Mouse (Mus musculus): Measurements from ENCODE around the gene Prkar1b. TPM values are rescaled to one million over a fixed set of nuclear protein-coding genes. Genes with fewer than 3 reads are reported as not detected.

Prkar1b gene
- polyA plus RNA-seq, 1 experiment from 2014 or later, result 368 TPM

DNA sequence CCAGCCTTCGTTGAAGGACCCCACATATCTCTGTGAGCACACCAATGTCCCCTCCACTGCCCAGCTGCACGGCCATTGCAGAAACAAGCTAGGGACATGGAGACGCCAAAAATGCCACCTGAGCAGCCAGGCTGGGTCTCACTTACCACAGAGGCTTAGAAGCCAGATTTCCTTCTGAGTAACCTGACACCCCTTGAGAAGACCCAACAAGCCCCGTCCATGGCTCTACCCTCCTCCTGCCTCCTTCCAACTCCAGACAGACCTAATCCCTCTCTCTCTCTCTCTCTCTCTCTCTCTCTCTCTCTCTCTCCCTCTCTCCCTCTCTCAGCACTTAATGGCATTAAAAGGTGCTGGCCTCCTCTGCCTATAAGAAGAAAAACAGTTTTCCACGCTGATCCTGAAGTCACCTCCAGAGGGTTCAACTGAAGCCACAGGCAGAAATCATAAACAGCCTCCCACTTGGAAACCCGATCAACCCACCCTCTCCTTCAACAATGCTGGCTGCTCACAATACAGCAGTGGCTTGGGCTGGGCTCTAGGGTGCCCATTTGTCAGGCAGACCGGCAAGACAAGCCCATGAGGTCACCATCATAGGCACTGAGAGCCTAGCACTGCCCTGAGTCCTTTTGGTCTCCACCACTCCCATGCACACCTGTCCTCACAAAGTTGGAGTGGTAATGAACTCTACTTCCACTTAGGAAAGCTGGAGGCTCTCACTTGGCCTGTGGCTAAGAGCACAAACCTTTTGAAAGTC, 82.8 kb downstream of the Prkar1b start:
- Histone ChIP-seq H3K9ac (ENCODE audit: low read depth, low read length) (no peak overlapping the region), H3K27ac (ENCODE audit: low read length) (no peak overlapping the region), H3K9me3 (replicated peaks; ENCODE audit: control insufficient read depth, low read length, poor library complexity, severe bottlenecking) (no peaks in the 10 kb centered on the region), H3K4me2 (ENCODE audit: low read length) (no peak overlapping the region), H3K27me3 (ENCODE audit: control insufficient read depth, insufficient read depth, low read depth, low read length) (no peaks in the 10 kb centered on the region), H3K4me3 (ENCODE audit: low read depth, low read length) (no peak overlapping the region), H3K36me3 (ENCODE audit: control insufficient read depth, insufficient read depth, low read length) (no peaks in the 10 kb centered on the region), H3K4me1 (ENCODE audit: control insufficient read depth, insufficient read depth, low read length) (no peaks in the 10 kb centered on the region)
- no peak for ATAC-seq
- 46% methylated on average over 7 of the region's 7 CpGs for WGBS

DNA sequence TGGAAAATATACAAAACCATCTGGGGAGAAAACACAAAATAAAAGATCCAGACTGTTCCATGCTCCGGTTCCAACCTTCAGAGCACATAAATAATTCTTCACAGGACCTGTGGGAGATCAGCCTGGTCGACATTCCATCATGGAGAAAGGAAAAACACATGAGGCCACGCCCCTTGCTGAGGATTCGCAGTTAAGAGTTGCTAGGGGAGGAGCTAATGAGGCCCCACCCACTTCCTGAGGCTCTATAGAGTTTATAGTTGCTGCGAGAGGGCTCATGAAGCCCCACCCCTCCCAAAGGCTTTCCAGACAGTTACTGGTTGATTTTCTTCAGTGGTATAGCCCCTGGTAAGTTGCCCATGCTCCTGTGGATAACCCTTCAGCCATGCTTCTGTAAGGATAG, 85.2 kb downstream of the Prkar1b start:
- Histone ChIP-seq H3K4me1 (ENCODE audit: control insufficient read depth, insufficient read depth, low read length) (no peaks in the 10 kb centered on the region), H3K9me3 (replicated peaks; ENCODE audit: control insufficient read depth, low read length, poor library complexity, severe bottlenecking) (no peaks in the 10 kb centered on the region), H3K4me2 (ENCODE audit: low read length) (no peak overlapping the region), H3K4me3 (ENCODE audit: low read depth, low read length) (no peak overlapping the region), H3K36me3 (ENCODE audit: control insufficient read depth, insufficient read depth, low read length) (no peaks in the 10 kb centered on the region), H3K27me3 (ENCODE audit: control insufficient read depth, insufficient read depth, low read depth, low read length) (no peaks in the 10 kb centered on the region), H3K9ac (ENCODE audit: low read depth, low read length) (no peak overlapping the region), H3K27ac (ENCODE audit: low read length) (no peak overlapping the region)
- ATAC-seq, result no peak
- 73% methylated on average over 5 of the region's 5 CpGs for WGBS

DNA sequence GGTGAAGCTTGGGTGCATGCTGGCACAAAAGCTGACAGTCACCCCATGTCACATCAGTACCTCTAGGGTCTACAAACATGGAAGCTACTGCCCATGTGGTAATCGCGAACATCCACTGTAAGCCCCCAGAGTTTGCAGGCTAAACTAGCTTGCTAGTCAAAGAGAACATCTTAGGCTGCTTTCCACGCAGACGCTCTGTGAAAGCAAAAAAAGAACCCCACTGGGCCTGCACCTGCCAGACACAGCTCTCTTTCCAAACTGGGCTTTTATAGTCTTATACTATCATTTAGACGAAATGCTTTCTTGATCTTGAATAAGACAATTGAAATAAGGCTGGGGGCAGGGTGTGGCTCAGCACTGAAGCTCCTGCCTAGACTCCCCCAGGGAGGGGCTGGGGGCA, 88.1 kb downstream of the Prkar1b start:
- H3K9me3 ChIP-seq (replicated peaks; ENCODE audit: control insufficient read depth, low read length, poor library complexity, severe bottlenecking), result no peaks in the 10 kb centered on the region
- no peaks in the 10 kb centered on the region for H3K4me1 ChIP-seq (ENCODE audit: control insufficient read depth, insufficient read depth, low read length)
- H3K27me3 ChIP-seq (ENCODE audit: control insufficient read depth, insufficient read depth, low read depth, low read length), result no peaks in the 10 kb centered on the region
- H3K4me3 ChIP-seq (ENCODE audit: low read depth, low read length), result no peak overlapping the region
- no peak overlapping the region for H3K27ac ChIP-seq (ENCODE audit: low read length)
- H3K4me2 ChIP-seq (ENCODE audit: low read length), result no peak overlapping the region
- 0 out of 2 replicates have a peak, but pooled peaks cover 2% of the 10 kb centered on the region for H3K36me3 ChIP-seq (ENCODE audit: control insufficient read depth, insufficient read depth, low read length)
- H3K9ac ChIP-seq (ENCODE audit: low read depth, low read length), result no peak overlapping the region
- WGBS, result 59% methylated on average over 5 of the region's 5 CpGs
- ATAC-seq, result no peak

DNA sequence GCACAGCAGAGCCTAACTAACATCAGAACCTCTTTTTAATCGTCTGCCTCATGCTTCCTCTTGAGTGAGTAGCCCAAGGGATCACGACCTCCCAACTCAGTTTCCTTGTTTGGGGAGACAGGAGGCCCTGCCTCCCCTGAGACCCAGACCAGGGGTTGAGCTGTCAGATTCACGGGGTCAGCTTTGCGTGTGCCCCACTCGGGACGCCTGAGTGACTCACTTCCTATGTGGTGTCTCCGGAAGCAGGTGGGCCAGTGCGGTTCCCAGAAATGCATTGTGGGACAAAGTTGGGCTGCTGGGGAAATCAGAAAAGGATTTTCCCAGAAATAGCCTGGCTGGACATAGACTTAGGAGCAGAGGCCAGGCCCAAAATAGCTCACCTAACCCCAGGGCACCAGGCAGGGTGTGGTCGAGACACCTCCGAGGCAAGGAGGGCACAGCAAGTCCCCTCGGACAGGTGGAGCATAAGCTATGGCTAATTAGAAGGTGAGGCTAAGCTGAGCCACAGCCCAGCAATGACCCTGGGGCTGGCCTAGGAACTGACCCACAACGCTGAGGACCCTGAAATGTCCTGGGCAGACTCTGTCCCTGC, 89.2 kb downstream of the Prkar1b start:
- Histone ChIP-seq H3K9ac (ENCODE audit: low read depth, low read length) (no peak overlapping the region), H3K9me3 (replicated peaks; ENCODE audit: control insufficient read depth, low read length, poor library complexity, severe bottlenecking) (no peaks in the 10 kb centered on the region), H3K27me3 (ENCODE audit: control insufficient read depth, insufficient read depth, low read depth, low read length) (no peaks in the 10 kb centered on the region), H3K4me3 (ENCODE audit: low read depth, low read length) (no peak overlapping the region), H3K4me1 (ENCODE audit: control insufficient read depth, insufficient read depth, low read length) (no peaks in the 10 kb centered on the region), H3K27ac (ENCODE audit: low read length) (no peak overlapping the region), H3K4me2 (ENCODE audit: low read length) (no peak overlapping the region), H3K36me3 (ENCODE audit: control insufficient read depth, insufficient read depth, low read length) (0 out of 2 replicates have a peak, but pooled peaks cover 2% of the 10 kb centered on the region)
- no peak for ATAC-seq
- 82% methylated on average over 12 of the region's 12 CpGs for WGBS

DNA sequence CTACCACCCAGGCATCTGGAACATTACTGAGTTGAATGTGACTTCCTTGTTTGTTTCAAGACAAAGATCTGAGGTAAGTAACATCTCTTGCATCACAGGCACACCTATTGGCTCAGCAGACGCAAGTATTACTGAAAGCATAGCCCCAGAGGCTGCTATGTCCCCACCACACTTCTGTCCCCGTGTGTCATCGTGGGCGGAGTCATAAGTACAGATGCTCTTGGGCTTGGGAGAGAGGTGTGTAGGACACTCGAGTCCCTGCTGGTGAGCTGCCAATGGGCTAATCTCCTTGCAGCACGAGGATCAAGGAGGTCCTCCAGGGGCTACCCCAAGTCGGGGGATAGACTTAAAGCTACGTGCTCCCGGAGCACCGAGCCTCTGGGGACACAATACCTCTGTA, 96.6 kb downstream of the Prkar1b start:
- no peak for ATAC-seq
- H3K27me3 ChIP-seq (ENCODE audit: control insufficient read depth, insufficient read depth, low read depth, low read length), result no peaks in the 10 kb centered on the region
- H3K9me3 ChIP-seq (replicated peaks; ENCODE audit: control insufficient read depth, low read length, poor library complexity, severe bottlenecking), result no peaks in the 10 kb centered on the region
- WGBS, result 82% methylated on average over 10 of the region's 10 CpGs
- no peak overlapping the region for H3K9ac ChIP-seq (ENCODE audit: low read depth, low read length)
- peaks cover 12% of the 10 kb centered on the region for H3K36me3 ChIP-seq (ENCODE audit: control insufficient read depth, insufficient read depth, low read length)
- no peak overlapping the region for H3K4me2 ChIP-seq (ENCODE audit: low read length)
- H3K4me1 ChIP-seq (ENCODE audit: control insufficient read depth, insufficient read depth, low read length), result no peaks in the 10 kb centered on the region
- no peak overlapping the region for H3K4me3 ChIP-seq (ENCODE audit: low read depth, low read length)
- no peak overlapping the region for H3K27ac ChIP-seq (ENCODE audit: low read length)

DNA sequence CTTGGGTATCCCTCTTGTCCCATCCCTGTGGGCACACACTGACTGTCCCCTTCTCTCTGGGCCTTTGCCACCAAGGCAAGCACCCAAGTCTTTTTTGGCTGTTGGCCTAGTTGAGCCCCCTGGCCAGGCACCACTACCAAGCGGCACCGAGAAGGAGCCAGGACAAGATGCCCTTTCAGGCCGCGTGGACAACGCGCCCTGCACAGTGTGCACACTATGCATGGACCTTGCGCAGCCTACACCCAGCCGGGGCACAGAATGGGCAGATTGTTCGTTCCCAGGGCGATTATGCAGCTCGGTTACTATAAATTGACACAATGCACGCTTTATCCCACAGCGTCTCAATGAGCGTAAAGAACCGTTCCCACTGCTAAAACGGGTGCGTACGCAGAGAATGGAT, 98.5 kb downstream of the Prkar1b start:
- Histone ChIP-seq H3K4me1 (ENCODE audit: control insufficient read depth, insufficient read depth, low read length) (peaks cover 3% of the 10 kb centered on the region; the same call in 1 of the 2 replicates), H3K4me2 (ENCODE audit: low read length) (no peak overlapping the region), H3K27ac (ENCODE audit: low read length) (no peak overlapping the region; the same call in 1 of the 2 replicates), H3K36me3 (ENCODE audit: control insufficient read depth, insufficient read depth, low read length) (peaks cover 14% of the 10 kb centered on the region), H3K9me3 (replicated peaks; ENCODE audit: control insufficient read depth, low read length, poor library complexity, severe bottlenecking) (no peaks in the 10 kb centered on the region), H3K4me3 (ENCODE audit: low read depth, low read length) (no peak overlapping the region), H3K27me3 (ENCODE audit: control insufficient read depth, insufficient read depth, low read depth, low read length) (no peaks in the 10 kb centered on the region), H3K9ac (ENCODE audit: low read depth, low read length) (no peak overlapping the region)
- WGBS, result 73% methylated on average over 18 of the region's 18 CpGs
- peak; percentile 61; the same call in 1 of the 2 replicates for ATAC-seq

DNA sequence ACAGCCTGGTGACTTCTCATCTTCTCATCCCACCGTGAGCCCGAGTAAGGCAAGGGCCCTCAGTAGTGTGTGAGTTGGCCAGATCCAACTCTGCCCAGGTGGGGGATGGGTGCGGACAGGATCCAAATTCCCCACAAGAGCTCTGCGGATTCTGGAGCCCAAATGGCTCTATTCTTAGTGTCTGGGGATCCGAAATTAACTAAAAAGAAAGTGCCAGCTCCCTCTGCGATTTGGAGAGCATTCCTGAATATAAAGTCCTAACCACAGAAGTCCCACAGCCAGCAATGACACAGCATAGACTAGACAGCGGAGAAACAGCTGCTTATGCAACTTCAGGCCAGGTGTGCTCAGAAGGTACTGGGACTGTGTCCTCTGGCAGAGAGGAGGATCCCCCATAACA, 100.4 kb downstream of the Prkar1b start:
- Histone ChIP-seq H3K36me3 (ENCODE audit: control insufficient read depth, insufficient read depth, low read length) (peaks cover 14% of the 10 kb centered on the region), H3K4me3 (ENCODE audit: low read depth, low read length) (no peak overlapping the region), H3K9me3 (replicated peaks; ENCODE audit: control insufficient read depth, low read length, poor library complexity, severe bottlenecking) (no peaks in the 10 kb centered on the region), H3K9ac (ENCODE audit: low read depth, low read length) (no peak overlapping the region), H3K27ac (ENCODE audit: low read length) (no peak overlapping the region), H3K27me3 (ENCODE audit: control insufficient read depth, insufficient read depth, low read depth, low read length) (no peaks in the 10 kb centered on the region), H3K4me2 (ENCODE audit: low read length) (no peak overlapping the region), H3K4me1 (ENCODE audit: control insufficient read depth, insufficient read depth, low read length) (peaks cover 3% of the 10 kb centered on the region; the same call in 1 of the 2 replicates)
- ATAC-seq, result no peak
- 85% methylated on average over 7 of the region's 7 CpGs for WGBS

DNA sequence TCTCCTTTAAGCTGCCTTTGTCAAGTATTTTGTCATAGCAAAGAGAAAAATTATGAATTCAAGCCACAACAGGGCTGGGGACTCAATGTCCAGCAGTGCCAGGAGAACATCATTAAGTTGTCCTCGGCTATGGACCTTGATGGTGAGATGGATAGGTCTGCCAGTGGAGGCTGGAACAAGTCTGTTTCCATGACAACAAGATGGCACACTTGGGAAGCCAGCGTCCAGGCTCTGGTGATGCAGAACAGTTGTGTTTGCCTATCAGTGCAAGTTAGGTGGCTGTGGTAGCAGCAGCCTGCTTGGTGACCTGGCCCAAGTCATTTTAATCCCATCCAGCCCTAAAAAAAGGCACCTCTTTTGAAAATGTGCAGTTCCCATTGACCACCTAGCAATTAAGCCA, 102.6 kb downstream of the Prkar1b start:
- Histone ChIP-seq H3K4me3 (ENCODE audit: low read depth, low read length) (no peak overlapping the region), H3K9ac (ENCODE audit: low read depth, low read length) (no peak overlapping the region), H3K4me1 (ENCODE audit: control insufficient read depth, insufficient read depth, low read length) (peaks cover 3% of the 10 kb centered on the region; the same call in 1 of the 2 replicates), H3K27ac (ENCODE audit: low read length) (peak overlapping the region; percentile 24; the same call in 1 of the 2 replicates), H3K4me2 (ENCODE audit: low read length) (no peak overlapping the region), H3K27me3 (ENCODE audit: control insufficient read depth, insufficient read depth, low read depth, low read length) (no peaks in the 10 kb centered on the region), H3K36me3 (ENCODE audit: control insufficient read depth, insufficient read depth, low read length) (peaks cover 16% of the 10 kb centered on the region), H3K9me3 (replicated peaks; ENCODE audit: control insufficient read depth, low read length, poor library complexity, severe bottlenecking) (no peaks in the 10 kb centered on the region)
- no peak for ATAC-seq
- 33% methylated on average over 2 of the region's 2 CpGs for WGBS

DNA sequence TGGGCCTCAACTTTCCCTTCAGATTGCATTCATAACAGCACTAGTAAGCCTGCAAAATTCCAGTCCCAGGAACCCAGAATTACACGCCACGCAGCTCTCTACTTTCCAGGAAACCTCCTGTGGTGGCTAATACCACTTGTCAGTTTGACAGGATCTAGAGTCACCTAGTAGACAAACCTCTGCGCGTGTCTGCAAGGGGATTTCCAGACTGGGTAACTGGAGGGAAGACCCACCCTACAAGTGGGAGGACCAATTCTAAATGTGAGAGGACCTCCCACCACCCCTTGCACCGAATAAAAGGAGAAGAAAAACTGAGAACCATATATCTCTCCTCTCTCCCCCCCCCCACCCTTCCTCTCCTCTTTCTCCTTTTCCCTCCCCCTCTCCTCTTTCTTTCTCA, 103.2 kb downstream of the Prkar1b start:
- no peaks in the 10 kb centered on the region for H3K9me3 ChIP-seq (replicated peaks; ENCODE audit: control insufficient read depth, low read length, poor library complexity, severe bottlenecking)
- WGBS, result 70% methylated on average over 5 of the region's 5 CpGs
- ATAC-seq, result no peak

More for the DNA sequence above, 103.2 kb downstream of the Prkar1b start:
- Histone ChIP-seq H3K4me1 (ENCODE audit: control insufficient read depth, insufficient read depth, low read length) (peaks cover 3% of the 10 kb centered on the region; the same call in 1 of the 2 replicates), H3K4me2 (ENCODE audit: low read length) (no peak overlapping the region), H3K27me3 (ENCODE audit: control insufficient read depth, insufficient read depth, low read depth, low read length) (no peaks in the 10 kb centered on the region), H3K4me3 (ENCODE audit: low read depth, low read length) (no peak overlapping the region), H3K36me3 (ENCODE audit: control insufficient read depth, insufficient read depth, low read length) (peaks cover 21% of the 10 kb centered on the region), H3K27ac (ENCODE audit: low read length) (no peak overlapping the region), H3K9ac (ENCODE audit: low read depth, low read length) (no peak overlapping the region)
